Mouse (Mus musculus) adrenal gland, adult 8-10 months (tissue): ENCODE data around the gene Gramd1b. TPM values are rescaled to one million over a fixed set of nuclear protein-coding genes. Genes with fewer than 3 reads are reported as not detected.

Experiments used
- DNase-seq: peaks from one replicate; pipeline ENCODE4 v3.0.0; 2022
- total RNA-seq, 4 experiments: library from RNA; stranded (reverse); gene quantifications; 2 replicates each; pipeline ENCODE4 v1.2.4; 2022

The Gramd1b gene
- total RNA-seq, 4 experiments from 2014 or later: 341 to 857 (median 612) TPM

DNA sequence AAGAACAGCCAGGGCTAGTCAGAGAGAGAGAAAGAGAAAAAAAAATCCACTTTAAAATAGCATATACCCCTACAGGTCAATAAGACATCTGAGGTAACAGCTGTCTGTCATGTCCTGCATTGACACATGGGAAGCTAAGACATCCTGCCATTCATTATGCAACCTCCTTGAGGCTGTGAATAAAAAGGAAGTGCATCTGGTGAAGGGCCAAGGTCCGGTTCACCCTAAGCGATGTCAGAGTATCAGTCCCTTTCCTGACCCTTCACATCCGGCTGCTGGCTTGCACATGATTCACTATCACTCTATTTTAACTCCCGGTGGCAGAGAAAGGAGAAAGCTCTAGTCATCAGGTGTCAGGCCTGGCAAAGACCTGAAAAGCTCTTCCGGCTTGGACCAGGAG, 73.7 kb downstream of the Gramd1b start:
- peak; percentile 72 for DNase-seq

GRCm38 (mm10) chr9:40456191-40456590, 75.0 kb downstream of the Gramd1b start:
- peak; percentile 88 for DNase-seq

DNA sequence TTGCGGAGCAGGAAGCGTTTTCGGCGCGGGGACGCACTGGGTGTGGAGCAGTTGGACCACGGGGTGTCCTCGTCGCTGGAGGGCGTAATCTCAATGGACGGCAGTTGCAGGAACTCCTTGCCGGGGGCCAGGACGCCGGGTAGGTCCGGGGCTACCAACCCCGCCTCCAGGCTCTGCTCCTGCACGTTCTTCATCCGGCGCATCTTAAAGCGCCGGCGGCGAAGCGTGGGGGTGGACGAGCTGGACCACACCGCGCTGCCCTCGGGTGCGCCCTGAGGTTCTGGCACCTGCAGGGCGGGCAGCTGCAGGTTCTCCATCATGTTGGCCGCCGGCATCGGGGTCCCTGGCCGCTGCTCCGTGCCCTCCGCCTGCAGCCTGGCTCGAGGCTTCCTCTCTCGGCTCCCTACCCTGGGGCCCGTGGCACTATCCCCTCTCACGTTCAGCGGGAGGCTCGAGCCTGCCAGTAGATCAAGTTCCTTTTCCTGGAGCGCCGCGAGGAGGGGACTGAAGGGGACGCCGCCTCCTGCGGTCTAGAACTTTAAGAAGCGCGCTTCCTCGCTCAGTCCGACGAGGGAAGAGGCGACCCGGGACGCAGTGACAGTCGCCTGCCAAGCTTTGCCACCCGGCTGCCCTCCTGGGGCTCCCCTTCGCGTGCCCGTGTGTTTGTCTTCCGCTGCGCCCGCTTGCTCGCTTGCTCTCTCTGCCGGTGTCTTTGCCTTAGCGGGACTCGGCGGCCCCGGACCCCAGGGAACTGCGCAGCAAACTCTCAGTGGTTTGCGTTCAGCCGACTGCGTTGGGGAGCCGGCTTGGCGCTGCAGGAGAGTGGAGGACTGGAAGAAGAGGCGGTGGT, 75.6 kb downstream of the Gramd1b start:
- DNase-seq: peak; percentile 56

DNA sequence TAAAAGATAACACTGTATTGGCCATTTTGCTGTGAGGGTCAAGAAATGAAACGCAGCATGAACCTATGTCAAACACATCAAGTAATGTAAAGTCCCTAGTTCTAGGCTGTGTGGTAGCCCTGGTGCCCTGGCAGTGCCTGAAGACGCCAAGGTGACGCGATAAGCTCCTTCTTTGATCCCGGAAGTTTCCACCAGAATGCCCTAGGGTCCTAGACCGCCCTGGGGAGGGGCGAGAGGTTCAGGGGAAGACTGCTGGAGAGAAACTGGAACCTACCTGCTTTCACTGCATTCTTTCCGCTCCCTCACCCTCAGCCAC, 76.2 kb downstream of the Gramd1b start:
- DNase-seq: no peak

GRCm38 (mm10) chr9:40453889-40454288, 77.3 kb downstream of the Gramd1b start:
- DNase-seq: no peak

DNA sequence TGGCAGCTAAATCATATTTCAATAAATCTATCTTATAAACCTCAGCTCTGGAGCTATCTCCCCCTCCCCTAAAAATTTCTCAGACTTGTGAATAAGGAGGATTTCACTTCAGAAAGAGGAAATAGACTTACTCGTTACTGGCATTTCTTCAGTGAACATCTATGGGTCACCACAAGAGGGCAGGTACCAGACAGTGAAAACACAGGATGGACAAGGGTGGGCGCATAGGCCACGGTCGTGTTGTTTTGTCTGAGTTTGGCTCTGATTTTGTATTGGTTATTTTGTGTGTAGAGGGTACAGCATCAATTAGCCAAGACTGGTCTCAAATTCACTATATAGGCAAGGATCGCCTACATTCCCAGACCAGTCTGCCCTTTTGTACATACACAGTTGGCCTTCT, 79.0 kb downstream of the Gramd1b start:
- no peak for DNase-seq

- DNase-seq: no peak
Observed at GRCm38 (mm10) chr9:40450776-40451175, 80.4 kb downstream of the Gramd1b start.

- DNase-seq: no peak
Observed at GRCm38 (mm10) chr9:40450417-40450714, 80.8 kb downstream of the Gramd1b start.

GRCm38 (mm10) chr9:40449610-40450416, 81.4 kb downstream of the Gramd1b start:
- DNase-seq: no peak

- no peak for DNase-seq
Observed at GRCm38 (mm10) chr9:40448646-40449243, 82.4 kb downstream of the Gramd1b start.

DNA sequence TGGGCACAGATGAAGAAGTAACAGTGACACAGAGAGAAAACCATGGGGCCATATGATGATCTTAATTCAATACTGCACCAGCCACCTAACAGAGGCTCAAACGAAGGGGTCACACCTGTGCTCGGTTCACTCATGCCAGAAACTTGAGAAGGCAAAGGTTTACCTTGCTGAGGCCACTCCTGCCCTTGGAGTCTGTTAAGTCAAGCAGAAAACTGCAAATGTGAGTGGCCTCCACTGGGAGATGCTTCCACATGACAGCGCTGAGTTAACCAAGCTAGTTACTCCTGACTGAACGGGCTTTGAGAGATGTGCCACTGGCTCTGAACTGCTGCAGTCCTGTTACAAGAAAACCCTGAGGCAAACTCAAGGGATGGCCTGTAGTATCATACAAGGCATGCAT, 83.9 kb downstream of the Gramd1b start:
- no peak for DNase-seq

DNA sequence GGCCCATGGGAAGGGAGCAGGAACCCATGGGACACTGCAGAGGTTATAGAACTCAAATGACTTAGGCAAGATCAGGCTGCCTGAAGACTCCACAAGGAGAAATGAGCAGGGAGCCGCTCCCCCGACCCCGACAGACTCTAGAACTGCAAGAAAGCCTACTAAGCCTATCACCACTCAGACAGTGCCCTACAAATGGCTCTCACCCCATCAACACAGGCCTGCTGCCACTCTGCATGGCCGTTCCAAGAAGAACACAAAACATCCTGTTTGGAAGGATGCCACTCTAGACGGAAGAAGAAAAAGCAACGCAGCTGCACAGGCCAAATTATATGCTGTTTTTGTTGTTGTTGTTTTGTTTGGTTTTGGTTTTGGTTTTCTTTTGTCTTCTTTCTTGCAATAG, 86.2 kb downstream of the Gramd1b start:
- DNase-seq: no peak

- no peak for DNase-seq
Observed at GRCm38 (mm10) chr9:40442784-40443183, 88.4 kb downstream of the Gramd1b start.

DNA sequence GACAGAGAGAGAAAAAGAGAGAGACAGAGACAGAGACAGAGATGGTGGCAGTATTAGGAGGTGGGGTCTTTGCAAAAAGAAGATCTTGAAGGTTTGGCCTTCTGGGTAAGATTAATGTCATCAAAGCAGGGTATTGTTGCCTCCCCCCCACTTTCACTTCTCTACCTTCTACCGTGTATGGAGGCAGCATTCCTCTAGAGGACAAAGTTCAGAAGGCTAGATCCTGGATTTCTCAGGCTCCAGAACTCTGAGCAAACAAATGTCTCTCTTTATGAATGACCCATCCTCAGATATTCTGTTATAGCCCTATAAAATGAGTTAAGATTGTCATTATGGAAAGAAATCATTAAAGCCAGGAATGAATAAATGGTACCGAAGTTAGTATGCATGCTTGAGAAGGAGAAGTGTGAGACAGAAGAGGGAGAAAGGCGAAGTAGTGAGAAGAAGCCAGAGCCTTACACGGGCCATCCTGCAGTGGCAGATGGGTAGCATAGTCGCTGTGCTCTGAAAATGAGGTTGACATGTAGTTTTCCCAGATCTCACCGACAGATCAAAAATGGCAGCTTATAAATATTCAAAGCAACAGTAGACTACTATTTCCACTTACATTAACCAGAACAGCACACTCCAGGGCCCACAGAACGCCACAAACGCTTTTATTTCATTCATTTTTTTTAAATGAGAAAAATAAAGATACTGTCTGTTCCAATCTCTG, 91.1 kb downstream of the Gramd1b start:
- DNase-seq: no peak

DNA sequence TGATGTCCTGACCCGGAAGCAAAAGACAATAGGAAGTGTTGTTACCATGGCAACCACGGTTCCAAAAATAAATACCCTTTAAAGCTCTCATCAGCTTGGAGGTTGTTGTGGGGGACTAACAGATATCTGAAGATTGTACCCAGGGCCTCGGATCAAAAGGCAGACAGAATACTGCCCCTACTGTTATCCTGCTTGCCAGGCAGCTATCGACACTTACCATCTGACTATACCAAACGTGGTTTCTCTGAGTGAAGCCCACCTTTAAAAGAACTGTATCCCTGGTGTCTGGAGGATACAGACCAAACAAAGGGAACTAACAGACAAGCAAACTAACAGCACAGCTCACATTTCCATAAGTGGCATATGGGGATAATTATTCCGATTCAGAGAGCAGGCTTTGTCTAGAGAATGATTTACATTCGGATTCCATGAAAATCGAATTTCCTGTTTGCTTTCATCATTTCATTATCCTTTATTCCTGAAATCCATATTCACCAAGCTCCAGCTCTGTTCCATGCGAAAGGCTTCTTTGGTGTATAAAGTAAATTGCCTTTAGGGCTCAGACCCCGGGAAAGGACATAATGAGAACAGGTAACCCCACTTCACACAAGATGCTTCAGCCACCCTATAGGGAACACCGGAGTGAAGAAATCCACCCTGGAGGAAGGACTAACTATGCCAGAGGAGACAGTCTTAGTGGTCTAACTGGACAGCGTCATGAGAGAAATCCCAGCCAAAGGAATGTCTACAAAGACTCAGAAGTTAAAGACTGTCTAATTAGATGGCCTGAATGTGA, 92.3 kb downstream of the Gramd1b start:
- no peak for DNase-seq

DNA sequence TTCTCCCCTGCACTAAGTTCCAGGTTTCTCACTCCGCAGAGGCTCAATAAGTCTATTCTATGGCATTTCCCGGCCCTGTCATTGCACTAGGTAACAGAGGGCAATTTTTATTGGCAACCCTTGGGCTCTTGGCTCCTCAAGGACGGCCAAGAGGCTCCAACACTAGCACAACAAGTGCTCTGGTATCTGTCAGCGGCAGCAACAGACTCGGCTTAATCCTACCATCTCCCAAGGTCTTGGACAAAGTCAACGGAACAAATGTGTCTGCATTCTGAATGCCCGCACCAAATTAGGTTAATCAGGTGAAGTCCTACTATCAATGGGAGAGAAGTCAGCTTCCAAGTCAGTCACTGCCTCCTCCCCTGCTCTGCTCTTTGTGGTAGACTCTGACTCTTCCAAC, 93.3 kb downstream of the Gramd1b start:
- no peak for DNase-seq

GRCm38 (mm10) chr9:40433286-40433685, 97.9 kb downstream of the Gramd1b start:
- no peak for DNase-seq

DNA sequence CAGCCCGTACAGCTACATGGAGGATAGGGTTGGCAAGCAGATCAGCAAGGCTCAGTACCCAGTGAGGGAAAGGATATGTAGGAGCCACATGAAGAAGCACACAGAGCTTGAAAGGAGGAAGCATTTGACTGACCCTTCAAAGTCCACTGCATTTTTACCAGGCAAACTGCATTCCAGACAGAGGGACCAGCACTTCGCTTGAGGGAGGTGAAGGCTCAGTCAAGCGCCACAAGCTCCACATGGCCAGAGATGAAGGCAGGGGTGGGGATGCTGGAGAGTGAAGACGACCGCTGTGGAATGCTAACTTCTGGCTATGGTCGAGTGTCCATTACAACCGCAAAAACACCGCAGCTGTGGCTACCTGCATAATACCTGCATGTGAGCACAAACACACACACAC, 100.2 kb downstream of the Gramd1b start:
- no peak for DNase-seq

GRCm38 (mm10) chr9:40427663-40428062, 103.5 kb downstream of the Gramd1b start:
- DNase-seq: no peak

DNA sequence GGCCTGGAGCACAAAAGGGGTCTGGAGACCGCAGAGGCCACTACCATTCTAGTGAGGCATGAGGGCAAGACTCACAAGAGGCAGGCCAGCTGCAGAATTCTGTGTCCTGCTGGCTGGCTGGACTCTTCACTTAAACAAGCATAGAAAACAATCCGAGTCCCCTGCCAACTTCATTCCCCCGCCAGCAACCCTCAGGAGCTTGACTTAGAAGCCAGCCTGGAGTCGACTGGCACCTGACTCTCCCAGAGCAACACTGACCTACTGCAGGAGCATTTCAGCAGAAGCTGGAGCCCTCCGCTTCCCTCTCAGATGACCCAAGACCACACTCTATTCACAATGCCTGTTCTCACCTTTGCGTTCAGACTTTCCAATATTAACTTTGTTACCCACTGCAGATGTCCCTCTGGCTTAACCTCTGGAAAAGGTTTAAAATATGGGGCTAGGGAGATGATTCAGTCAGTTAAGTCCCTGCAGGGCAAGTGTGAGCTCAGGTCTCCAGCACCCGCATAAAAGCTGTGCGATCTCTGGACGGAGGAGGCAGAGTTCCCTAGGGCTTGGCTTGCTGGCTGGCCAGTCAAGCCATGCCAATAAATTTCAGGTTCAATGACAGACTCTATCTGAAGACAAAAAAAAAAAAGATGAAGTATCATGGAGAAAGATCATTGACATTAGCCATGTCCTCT, 104.8 kb downstream of the Gramd1b start:
- DNase-seq: no peak

GRCm38 (mm10) chr9:40424874-40425273, 106.3 kb downstream of the Gramd1b start:
- no peak for DNase-seq
